Mouse (Mus musculus) thymus, adult 2 months (tissue): Measurements from ENCODE around the gene Mustn1. TPM values are rescaled to one million over a fixed set of nuclear protein-coding genes. Genes with fewer than 3 reads are reported as not detected.

Experiments
- DNase-seq: peaks from one replicate; pipeline ENCODE4 v3.0.0; 2021
- H3K27ac ChIP-seq: fragments of 200-500 bp; 2 replicates; pipeline ENCODE4 v1.5.1; 2012; ENCODE audit warnings: low read length, control low read depth; ENCODE audit not compliant: control insufficient read depth, insufficient read depth
- H3K27me3 ChIP-seq: fragments of 200-500 bp; 2 replicates; pipeline ENCODE4 v1.6.1; 2012; ENCODE audit warnings: mild to moderate bottlenecking, low read length, moderate library complexity, mixed read lengths; ENCODE audit not compliant: control insufficient read depth, insufficient read depth
- H3K36me3 ChIP-seq: fragments of 200-500 bp; 2 replicates; pipeline ENCODE4 v1.6.1; 2012; ENCODE audit warnings: mild to moderate bottlenecking, low read length, moderate library complexity; ENCODE audit not compliant: control insufficient read depth, insufficient read depth
- H3K4me1 ChIP-seq: fragments of 200-500 bp; replicated peaks from 2 replicates; pipeline ENCODE4 v1.6.1; 2012; ENCODE audit warnings: low read length; ENCODE audit not compliant: control insufficient read depth, insufficient read depth
- H3K4me3 ChIP-seq: fragments of 200-500 bp; 2 replicates; pipeline ENCODE4 v1.5.1; 2012; ENCODE audit warnings: mild to moderate bottlenecking, low read length, control low read depth, moderate library complexity; ENCODE audit not compliant: control insufficient read depth, insufficient read depth
- CTCF ChIP-seq: fragments of 200-500 bp; IDR thresholded peaks from 2 replicates; pipeline ENCODE4 v1.5.1; 2012; ENCODE audit warnings: mild to moderate bottlenecking, control low read depth, low read length, moderate library complexity, borderline replicate concordance; ENCODE audit not compliant: control insufficient read depth, poor library complexity, insufficient read depth; ENCODE audit errors: extremely low read depth
- POLR2A ChIP-seq: fragments of 200-500 bp; IDR thresholded peaks from 2 replicates; pipeline ENCODE4 v1.6.1; 2012; ENCODE audit warnings: mild to moderate bottlenecking, low read length, control low read depth, moderate library complexity; ENCODE audit not compliant: control insufficient read depth, poor library complexity, insufficient read depth; ENCODE audit errors: extremely low read depth
- WGBS: fragments of 180-500 bp; shearing (Covaris S2); methylation state at CpG from one replicate; pipeline ENCODE4 v1.1.7; 2018; 5-methylcytosine and 5-hydroxymethylcytosine counted together
- polyA plus RNA-seq: library from polyadenylated mRNA; depleted of rRNA; stranded (reverse); fragments of >200 nt; gene quantifications from 2 replicates; pipeline ENCODE4 v1.2.3, GENCODE M21; 2012

Mustn1 gene
- polyA plus RNA-seq, 1 experiment: 3.1 TPM

DNA sequence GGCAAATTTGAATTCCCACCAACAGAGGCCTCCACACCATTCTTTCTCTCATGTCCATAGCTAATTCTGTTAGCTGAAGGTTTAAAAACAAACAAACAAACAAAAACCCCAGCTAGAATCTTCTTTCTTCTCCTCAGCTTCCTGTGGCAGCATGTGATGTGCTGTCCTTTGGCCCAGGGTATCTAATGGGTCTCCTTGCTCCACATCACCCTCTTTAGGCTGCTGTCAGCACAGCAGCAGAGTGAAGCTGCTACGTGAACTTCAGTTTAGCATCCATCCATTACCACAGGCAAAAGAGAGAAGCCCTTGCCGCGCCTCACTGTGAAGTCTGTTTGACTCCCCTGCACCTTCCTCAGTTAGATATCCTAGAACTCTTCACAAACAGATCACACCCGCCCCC is 21.0 kb upstream of the Mustn1 start:
- 89% methylated on average over 4 of the region's 4 CpGs for WGBS
- no peaks in the 10 kb centered on the region for H3K4me1 ChIP-seq
- no peak for DNase-seq
- no peaks in the 10 kb centered on the region for H3K27me3 ChIP-seq
- TF ChIP-seq CTCF (no peak), POLR2A (no peak)
- H3K4me3 ChIP-seq: no peak overlapping the region
- no peak overlapping the region for H3K27ac ChIP-seq
- no peaks in the 10 kb centered on the region for H3K36me3 ChIP-seq

- 89% methylated on average over 16 of the region's 16 CpGs for WGBS
- Histone ChIP-seq H3K4me3 (no peak overlapping the region), H3K27ac (no peak overlapping the region), H3K36me3 (no peaks in the 10 kb centered on the region), H3K27me3 (no peaks in the 10 kb centered on the region), H3K4me1 (no peaks in the 10 kb centered on the region)
- no peak for DNase-seq
- no peak for TF ChIP-seq CTCF
Measured at GRCm38 (mm10) chr14:30861421-30862125, 17.4 kb upstream of the Mustn1 start.

DNA sequence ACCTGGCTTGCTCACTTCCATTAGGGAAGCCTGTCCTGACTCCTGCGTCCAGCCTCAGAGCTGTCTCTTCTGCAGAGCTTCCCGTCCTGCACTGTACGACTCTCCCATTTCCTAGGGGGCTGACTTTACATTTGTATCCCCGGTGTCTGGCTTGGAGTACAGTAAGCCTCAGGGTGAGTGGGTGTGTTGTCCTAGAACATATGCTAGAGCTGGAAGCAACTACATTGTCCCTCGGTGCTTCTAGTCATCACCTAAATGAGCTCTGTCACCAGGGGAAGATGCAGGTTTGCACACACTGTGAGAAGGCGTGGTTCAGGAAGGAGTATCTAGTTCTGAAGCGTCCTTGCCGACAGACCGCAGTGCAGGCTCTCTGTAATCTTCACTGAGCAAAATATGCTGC is 16.6 kb upstream of the Mustn1 start:
- Histone ChIP-seq H3K27ac (no peak overlapping the region), H3K36me3 (no peaks in the 10 kb centered on the region), H3K27me3 (no peaks in the 10 kb centered on the region), H3K4me3 (no peak overlapping the region), H3K4me1 (no peaks in the 10 kb centered on the region)
- TF ChIP-seq CTCF (no peak), POLR2A (no peak)
- 97% methylated on average over 9 of the region's 9 CpGs for WGBS
- no peak for DNase-seq

GRCm38 (mm10) chr14:30865311-30865710 is 13.7 kb upstream of the Mustn1 start:
- Histone ChIP-seq H3K27me3 (no peaks in the 10 kb centered on the region), H3K4me3 (no peak overlapping the region), H3K4me1 (no peaks in the 10 kb centered on the region), H3K36me3 (no peaks in the 10 kb centered on the region), H3K27ac (no peak overlapping the region)
- TF ChIP-seq POLR2A (no peak), CTCF (no peak)
- 92% methylated on average over 3 of the region's 3 CpGs for WGBS
- no peak for DNase-seq

DNA sequence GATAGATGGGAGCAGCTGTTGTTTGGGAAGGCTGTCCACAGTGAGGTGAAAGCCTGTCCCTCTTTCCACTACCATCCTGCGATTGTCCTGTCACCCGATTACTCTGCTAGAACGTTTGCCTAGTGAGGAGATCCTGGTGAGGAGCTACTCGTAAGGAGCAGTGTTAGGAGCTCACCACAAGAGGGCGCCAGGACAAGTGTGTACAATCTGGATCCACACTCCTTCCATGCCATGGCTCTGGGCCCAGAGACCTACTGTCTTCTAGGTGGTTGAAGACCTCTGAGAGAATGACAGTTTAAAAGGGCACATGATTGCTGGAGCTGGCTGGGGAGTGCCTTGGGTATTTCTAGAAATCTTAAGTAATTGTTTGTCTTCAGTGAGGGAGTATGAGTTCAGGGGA is 12.0 kb upstream of the Mustn1 start:
- Histone ChIP-seq H3K4me1 (no peaks in the 10 kb centered on the region), H3K4me3 (no peak overlapping the region), H3K27me3 (no peaks in the 10 kb centered on the region), H3K27ac (no peak overlapping the region), H3K36me3 (no peaks in the 10 kb centered on the region)
- 51% methylated on average over 5 of the region's 5 CpGs for WGBS
- no peak for TF ChIP-seq POLR2A
- peak; percentile 56; the same call in 1 of the 2 replicates for TF ChIP-seq CTCF
- peak; percentile 60 for DNase-seq

- no peak for DNase-seq
- Histone ChIP-seq H3K4me3 (no peak overlapping the region), H3K4me1 (no peaks in the 10 kb centered on the region), H3K36me3 (no peaks in the 10 kb centered on the region), H3K27ac (no peak overlapping the region), H3K27me3 (no peaks in the 10 kb centered on the region)
- WGBS: 95% methylated on average over 10 of the region's 10 CpGs
- TF ChIP-seq POLR2A: no peak
- TF ChIP-seq CTCF: no peak
Measured at GRCm38 (mm10) chr14:30868826-30869225, 10.2 kb upstream of the Mustn1 start.

GRCm38 (mm10) chr14:30869391-30869801 is 9.6 kb upstream of the Mustn1 start:
- H3K36me3 ChIP-seq: no peaks in the 10 kb centered on the region
- DNase-seq: no peak
- H3K4me1 ChIP-seq: no peaks in the 10 kb centered on the region
- no peak overlapping the region for H3K4me3 ChIP-seq
- 94% methylated on average over 8 of the region's 8 CpGs for WGBS
- no peaks in the 10 kb centered on the region for H3K27me3 ChIP-seq
- TF ChIP-seq POLR2A (no peak), CTCF (no peak)
- H3K27ac ChIP-seq: no peak overlapping the region
